Mouse (Mus musculus) ES-E14 (cell line): ENCODE results near the gene Btbd11.

Experiments used
- HCFC1 ChIP-seq: IDR thresholded peaks from 2 replicates; pipeline ENCODE4 v1.6.1; 2012; ENCODE audit warnings: low read length, inconsistent platforms, borderline replicate concordance; ENCODE audit not compliant: insufficient read depth
- ZC3H11A ChIP-seq: IDR thresholded peaks from 2 replicates; pipeline ENCODE4 v1.6.1; 2012; ENCODE audit warnings: low read depth, mild to moderate bottlenecking, inconsistent platforms, low read length, borderline replicate concordance

DNA sequence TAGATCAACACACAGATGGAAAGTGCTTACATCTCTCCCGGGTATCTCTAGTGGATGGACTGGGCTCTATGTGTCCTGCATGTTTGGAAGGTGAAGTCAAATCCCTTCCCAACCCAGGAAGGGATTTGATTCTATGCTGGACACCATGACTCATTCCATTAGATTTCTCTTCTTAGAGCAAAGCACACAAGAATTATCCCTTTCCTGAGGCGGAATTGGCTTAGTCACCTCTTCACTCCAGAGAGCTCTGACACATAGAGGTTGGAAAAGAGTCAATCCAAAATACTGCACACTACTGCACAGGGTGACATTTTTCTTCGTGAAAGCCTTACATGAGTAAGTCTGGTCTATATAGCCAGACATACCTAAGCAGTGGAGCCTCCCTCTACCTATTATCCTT lies 99.8 kb downstream of the Btbd11 start:
- TF ChIP-seq HCFC1 (no peak), ZC3H11A (no peak)
